Mouse (Mus musculus) heart, embryonic 15.5 days (tissue): ENCODE measurements around the gene Nid2. TPM values are rescaled to one million over a fixed set of nuclear protein-coding genes. Genes with fewer than 3 reads are reported as not detected.

Experiments
- polyA plus RNA-seq: library from polyadenylated mRNA; unstranded; fragments of >200 nt; fragmentation: Nextera tagmentation; extraction: Ambion mirVana; gene quantifications from 2 replicates; pipeline ENCODE4 v1.2.1, GENCODE M21; 2015

Gene Nid2
- polyA plus RNA-seq, 1 experiment from 2014 or later: 84.4 TPM

Other genes starting within 250 kb of the Nid2 start
- 0.19 and 0.29 TPM in 2 replicates for gene Gm2244, start 201.3 kb upstream of the Nid2 start, polyA plus RNA-seq
- 2.1 and 2.5 TPM in 2 replicates for gene Gm2237, start 166.1 kb upstream of the Nid2 start, polyA plus RNA-seq
- not detected in 2 replicates for gene Gm5458, start 148.7 kb upstream of the Nid2 start, polyA plus RNA-seq
- 141 and 162 TPM in 2 replicates for gene Rtraf, start 72.6 kb downstream of the Nid2 start, polyA plus RNA-seq
- 53.4 and 54.8 TPM in 2 replicates for gene Gng2, start 226.4 kb downstream of the Nid2 start, polyA plus RNA-seq